Mouse (Mus musculus) olfactory bulb, adult 2 months (tissue): ENCODE measurements at regions not wholly inside any gene's neighbourhood (a gene's known extent, or its start where the extent isn't known, plus 50 kb on each side); places are given as distances from the start of the nearest gene placed in this dataset.

Experiments
- H3K27ac ChIP-seq: fragments of 200-500 bp; 2 replicates; pipeline ENCODE4 v1.5.1; 2012; ENCODE audit warnings: low read depth, low read length; ENCODE audit not compliant: insufficient read depth
- H3K4me1 ChIP-seq: fragments of 200-500 bp; 2 replicates; pipeline ENCODE4 v1.6.1; 2012; ENCODE audit warnings: low read length; ENCODE audit not compliant: control insufficient read depth, insufficient read depth
- H3K4me3 ChIP-seq: fragments of 200-500 bp; 2 replicates; pipeline ENCODE4 v1.5.1; 2012; ENCODE audit warnings: mild to moderate bottlenecking, low read depth, low read length, moderate library complexity; ENCODE audit not compliant: insufficient read depth
- CTCF ChIP-seq: fragments of 200-500 bp; IDR thresholded peaks from 2 replicates; pipeline ENCODE4 v1.5.1; 2012; ENCODE audit warnings: low read depth, mild to moderate bottlenecking, low read length, moderate library complexity; ENCODE audit not compliant: insufficient read depth
- POLR2A ChIP-seq: fragments of 200-500 bp; IDR thresholded peaks from 2 replicates; pipeline ENCODE4 v1.6.1; 2012; ENCODE audit warnings: mild to moderate bottlenecking, low read depth, low read length, moderate library complexity; ENCODE audit not compliant: insufficient read depth
- WGBS: fragments of 180-500 bp; shearing (Covaris S2); methylation state at CpG from one replicate; pipeline ENCODE4 v1.1.7; 2018; 5-methylcytosine and 5-hydroxymethylcytosine counted together

- 64% methylated on average over 5 of the region's 5 CpGs for WGBS
- Histone ChIP-seq H3K4me3 (no peak overlapping the region), H3K4me1 (no peaks in the 10 kb centered on the region), H3K27ac (no peak overlapping the region)
- TF ChIP-seq POLR2A = no peak
- no peak for TF ChIP-seq CTCF
Observed at GRCm38 (mm10) chr8:64389488-64389887, 183.4 kb upstream of the Tll1 start.

DNA sequence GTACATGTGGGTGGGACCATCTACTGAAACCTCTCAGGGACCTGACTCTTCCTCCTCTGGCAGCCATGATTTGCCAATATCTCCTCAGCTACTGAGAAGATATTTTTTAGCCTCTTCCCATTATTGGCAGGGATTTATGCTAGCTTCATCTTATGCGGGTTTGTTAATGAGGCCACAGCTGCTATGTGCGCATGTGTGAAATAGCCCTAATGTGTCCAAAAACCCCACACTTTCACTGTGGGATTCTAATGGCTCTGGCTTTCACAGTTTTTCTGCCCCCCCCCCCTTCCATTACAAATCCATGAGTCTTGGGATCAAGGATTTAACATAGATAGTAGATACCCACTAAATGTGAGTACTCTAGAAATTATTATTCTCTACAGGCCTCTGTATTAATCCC is 182.2 kb upstream of the Tll1 start:
- WGBS = 88% methylated on average over 2 of the region's 2 CpGs
- H3K27ac ChIP-seq = no peak overlapping the region
- TF ChIP-seq POLR2A = no peak
- no peak for TF ChIP-seq CTCF
- no peak overlapping the region for H3K4me3 ChIP-seq
- H3K4me1 ChIP-seq = no peaks in the 10 kb centered on the region

GRCm38 (mm10) chr8:64379732-64380349 is 173.8 kb upstream of the Tll1 start:
- Histone ChIP-seq H3K4me3 (no peak overlapping the region), H3K4me1 (no peaks in the 10 kb centered on the region), H3K27ac (no peak overlapping the region)
- WGBS = 69% methylated on average over 9 of the region's 9 CpGs
- TF ChIP-seq POLR2A = no peak
- TF ChIP-seq CTCF = no peak

GRCm38 (mm10) chr8:64377830-64378229 is 171.8 kb upstream of the Tll1 start:
- TF ChIP-seq CTCF (no peak), POLR2A (no peak)
- H3K4me1 ChIP-seq = no peaks in the 10 kb centered on the region
- no peak overlapping the region for H3K27ac ChIP-seq
- WGBS = 81% methylated on average over 2 of the region's 2 CpGs
- no peak overlapping the region for H3K4me3 ChIP-seq

DNA sequence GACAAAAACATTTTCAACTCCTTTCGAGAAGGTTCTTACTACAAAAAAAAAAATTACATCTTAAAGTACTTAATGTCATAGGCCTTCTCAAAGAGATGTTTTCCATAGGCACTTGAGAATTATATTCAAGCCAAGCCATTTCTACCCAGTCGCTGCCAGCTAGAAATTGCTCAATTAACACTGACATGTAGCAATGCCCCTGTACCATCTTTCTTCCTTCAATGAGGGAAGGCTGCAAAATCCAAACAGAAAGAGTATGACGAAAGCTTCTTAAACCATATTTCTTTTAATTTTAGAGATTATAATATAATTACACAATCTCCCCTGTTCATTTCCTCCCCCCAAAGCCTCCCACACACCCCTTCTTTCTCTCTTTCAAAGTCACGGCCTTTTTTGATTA is 169.4 kb upstream of the Tll1 start:
- WGBS = 85% methylated on average over 4 of the region's 4 CpGs
- TF ChIP-seq POLR2A (no peak), CTCF (no peak)
- H3K4me3 ChIP-seq = no peak overlapping the region
- H3K27ac ChIP-seq = no peak overlapping the region
- no peaks in the 10 kb centered on the region for H3K4me1 ChIP-seq

DNA sequence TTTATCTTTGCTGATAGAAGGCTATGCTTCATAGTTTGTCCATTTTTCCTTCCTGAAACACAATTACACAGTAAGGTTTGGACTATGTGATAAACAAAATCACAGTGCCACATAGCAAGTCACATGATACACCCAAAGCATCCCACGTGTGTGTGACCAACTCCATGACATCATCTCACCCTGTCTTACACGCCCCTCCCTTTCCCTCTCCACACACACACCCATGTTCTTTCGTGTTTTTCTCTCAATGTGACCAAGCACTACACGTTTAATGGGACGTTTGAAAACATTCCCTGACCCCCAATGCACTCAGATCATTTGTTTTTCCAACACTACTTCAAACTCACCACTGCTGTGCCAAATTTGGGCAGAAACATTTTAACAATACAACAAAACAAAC is 168.9 kb upstream of the Tll1 start:
- WGBS = 68% methylated on average over 5 of the region's 5 CpGs
- no peak for TF ChIP-seq CTCF
- no peak for TF ChIP-seq POLR2A
- H3K4me1 ChIP-seq = no peaks in the 10 kb centered on the region
- no peak overlapping the region for H3K4me3 ChIP-seq
- no peak overlapping the region for H3K27ac ChIP-seq

DNA sequence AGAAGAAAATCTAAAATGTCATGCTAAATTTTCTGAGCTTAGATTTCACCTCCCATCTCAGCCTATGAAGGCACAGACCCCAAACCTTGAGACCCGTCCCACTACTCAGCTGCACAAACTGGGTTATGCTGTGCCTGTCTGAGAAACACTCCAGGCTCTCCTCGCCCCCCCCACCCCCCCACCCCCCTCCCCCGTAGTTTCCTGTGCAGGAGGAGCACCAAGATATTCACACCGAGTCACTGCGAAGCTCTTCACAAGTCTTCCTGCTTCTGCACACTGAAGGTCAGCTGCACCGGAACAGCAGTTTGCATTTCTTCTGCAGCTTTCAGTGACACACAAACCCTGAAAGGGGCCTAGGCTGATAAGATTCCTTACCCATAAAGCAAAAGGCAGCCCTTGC is 163.9 kb upstream of the Tll1 start:
- TF ChIP-seq POLR2A (no peak), CTCF (no peak)
- Histone ChIP-seq H3K4me3 (no peak overlapping the region), H3K27ac (no peak overlapping the region), H3K4me1 (no peaks in the 10 kb centered on the region)
- 55% methylated on average over 5 of the region's 6 CpGs for WGBS

DNA sequence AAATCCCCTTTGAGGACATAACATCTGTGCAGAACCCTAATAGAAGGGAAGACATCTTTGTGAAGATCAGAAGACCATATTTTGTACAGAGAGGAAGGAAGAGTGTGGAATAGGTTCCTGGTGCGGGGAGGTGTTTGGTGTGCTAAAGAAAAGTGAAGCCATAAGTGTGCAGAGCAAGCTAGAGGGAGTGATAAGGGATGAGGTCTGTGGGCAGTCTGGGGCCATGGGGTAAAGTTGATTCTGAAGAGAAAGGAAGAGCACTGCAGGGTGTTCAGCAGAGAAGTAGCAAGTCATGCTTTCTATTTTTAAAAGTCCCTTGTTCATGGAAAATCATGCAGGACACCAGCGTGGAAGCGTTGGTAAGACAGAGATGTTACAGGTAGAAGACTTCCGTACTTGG is 161.8 kb upstream of the Tll1 start:
- WGBS = 95% methylated on average over 4 of the region's 4 CpGs
- H3K4me3 ChIP-seq = no peak overlapping the region
- no peaks in the 10 kb centered on the region for H3K4me1 ChIP-seq
- H3K27ac ChIP-seq = no peak overlapping the region
- no peak for TF ChIP-seq CTCF
- TF ChIP-seq POLR2A = no peak

GRCm38 (mm10) chr8:64366974-64367266 is 160.8 kb upstream of the Tll1 start:
- WGBS = 61% methylated on average over 9 of the region's 9 CpGs
- Histone ChIP-seq H3K4me1 (no peaks in the 10 kb centered on the region), H3K27ac (no peak overlapping the region), H3K4me3 (no peak overlapping the region)
- TF ChIP-seq POLR2A (no peak), CTCF (no peak)
